Mouse (Mus musculus) megakaryocyte, embryonic 14.5 days (primary cell): ENCODE measurements around the gene Ctc1.

ENCODE experiments used
- FLI1 ChIP-seq: IDR thresholded peaks from 2 replicates; pipeline ENCODE4 v1.6.1; 2012; ENCODE audit warnings: low read length, inconsistent platforms, mixed read lengths
- GATA1 ChIP-seq: IDR thresholded peaks from 3 replicates; pipeline ENCODE4 v1.6.1; 2012; ENCODE audit warnings: mixed read lengths, low read length, inconsistent platforms, borderline replicate concordance

DNA sequence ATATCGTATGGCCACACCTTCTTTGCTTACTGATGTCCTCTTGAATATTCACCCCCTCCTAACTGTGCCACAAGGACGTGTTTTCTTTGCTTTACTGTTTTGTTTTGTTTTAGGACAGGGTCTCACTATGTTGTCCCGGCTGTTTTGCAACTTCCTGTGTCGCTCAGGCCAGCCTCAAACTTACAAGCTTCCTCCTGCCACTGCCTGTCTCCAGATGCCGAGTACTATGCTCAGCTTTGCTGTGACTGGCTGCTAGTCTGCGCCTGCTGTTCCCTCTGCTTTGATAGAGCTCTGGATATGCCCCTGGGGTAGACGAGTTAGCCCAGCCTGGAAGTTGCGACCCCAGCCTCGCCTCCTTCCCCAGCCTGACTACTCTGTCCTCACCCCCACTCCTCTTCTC is 17.8 kb downstream of the Ctc1 start:
- TF ChIP-seq GATA1 (no peak), FLI1 (no peak)
